Mouse (Mus musculus): ENCODE data around the gene Nt5e. TPM values are rescaled to one million over a fixed set of nuclear protein-coding genes. Genes with fewer than 3 reads are reported as not detected.

The Nt5e gene
- polyA plus RNA-seq, 1 experiment from 2014 or later: 1.3 TPM

GRCm38 (mm10) chr9:88319226-88319625 is 7.8 kb upstream of the Nt5e start:
- no peaks in the 10 kb centered on the region for H3K27me3 ChIP-seq (replicated peaks)
- H3K36me3 ChIP-seq (replicated peaks): no peaks in the 10 kb centered on the region
- H3K4me2 ChIP-seq: no peak overlapping the region
- H3K4me1 ChIP-seq: no peaks in the 10 kb centered on the region
- no peak overlapping the region for H3K27ac ChIP-seq
- ATAC-seq (replicated peaks): no peak
- H3K4me3 ChIP-seq: no peak overlapping the region
- no peak overlapping the region for H3K9ac ChIP-seq
- H3K9me3 ChIP-seq: no peaks in the 10 kb centered on the region

DNA sequence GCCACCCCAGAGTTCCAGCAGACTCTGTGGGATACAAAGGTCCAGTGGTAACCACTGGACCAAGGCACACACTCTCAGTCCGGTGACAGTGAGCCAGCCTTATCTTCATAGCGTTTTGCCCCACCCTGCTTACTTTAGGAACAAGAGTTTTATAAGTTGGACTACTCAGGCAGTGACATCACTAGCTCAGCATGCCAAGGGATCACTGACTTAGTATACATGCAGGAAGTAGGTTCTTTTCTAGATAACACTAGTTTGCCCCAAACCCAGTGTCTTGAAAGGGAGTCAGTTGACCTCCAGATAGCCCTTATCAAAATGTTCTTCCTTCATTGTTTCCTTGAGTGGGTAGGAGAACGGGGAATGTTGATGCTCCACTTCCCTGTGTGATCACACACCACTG is 2.4 kb upstream of the Nt5e start:
- Histone ChIP-seq H3K27me3 (replicated peaks) (no peaks in the 10 kb centered on the region), H3K27ac (no peak overlapping the region), H3K9me3 (no peaks in the 10 kb centered on the region), H3K4me3 (no peak overlapping the region), H3K9ac (no peak overlapping the region), H3K4me2 (no peak overlapping the region), H3K4me1 (peaks cover 7% of the 10 kb centered on the region; the same call in 1 of the 2 replicates), H3K36me3 (replicated peaks) (no peaks in the 10 kb centered on the region)
- ATAC-seq (replicated peaks): no peak
- WGBS: 87% methylated on average over 3 of the region's 3 CpGs

- no peaks in the 10 kb centered on the region for H3K9me3 ChIP-seq
- no peak overlapping the region for H3K27ac ChIP-seq
- no peak for ATAC-seq (replicated peaks)
- WGBS: 15% methylated on average over 5 of the region's 5 CpGs
- no peak overlapping the region for H3K9ac ChIP-seq
- H3K4me3 ChIP-seq: no peak overlapping the region
- H3K36me3 ChIP-seq (replicated peaks): no peaks in the 10 kb centered on the region
- H3K27me3 ChIP-seq (replicated peaks): no peaks in the 10 kb centered on the region; the same call in none of the 2 replicates
- peaks cover 12% of the 10 kb centered on the region; the same call in 1 of the 2 replicates for H3K4me1 ChIP-seq
- no peak overlapping the region for H3K4me2 ChIP-seq
These were observed 1.7 kb downstream of the Nt5e start for GRCm38 (mm10) chr9:88328666-88329065.

DNA sequence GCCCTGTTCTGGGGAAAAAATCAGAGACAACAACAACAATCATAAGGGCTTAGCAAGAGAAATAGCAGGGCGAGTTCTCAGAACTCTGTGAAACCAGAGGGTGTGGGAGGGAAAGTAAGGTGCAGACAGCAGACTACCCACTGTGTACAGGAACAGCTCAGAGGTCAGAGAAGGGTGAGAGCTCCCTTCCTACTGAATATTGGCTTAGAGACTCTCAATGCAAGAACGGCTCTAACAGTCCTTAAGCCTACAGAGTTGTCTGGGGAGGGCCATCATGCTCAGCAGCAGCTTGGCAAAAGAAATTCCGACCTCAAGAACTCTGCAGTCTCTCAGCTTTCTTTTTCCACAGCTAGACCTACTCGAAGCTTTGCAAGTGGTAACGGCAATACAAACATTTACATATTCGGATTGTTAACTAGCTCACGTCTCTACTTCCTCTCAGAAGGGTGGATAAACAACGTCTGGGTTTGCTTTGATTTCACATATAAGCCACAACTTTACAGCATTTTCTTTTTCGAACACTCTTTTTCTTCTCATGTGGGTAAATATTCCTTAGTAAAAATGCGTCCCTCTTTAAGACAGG is 2.3 kb downstream of the Nt5e start:
- ATAC-seq (replicated peaks): no peak
- Histone ChIP-seq H3K4me1 (peaks cover 12% of the 10 kb centered on the region; the same call in 1 of the 2 replicates), H3K36me3 (replicated peaks) (no peaks in the 10 kb centered on the region), H3K4me2 (no peak overlapping the region), H3K9ac (no peak overlapping the region), H3K4me3 (no peak overlapping the region), H3K9me3 (no peaks in the 10 kb centered on the region), H3K27me3 (replicated peaks) (no peaks in the 10 kb centered on the region; the same call in none of the 2 replicates), H3K27ac (no peak overlapping the region)
- WGBS: 44% methylated on average over 10 of the region's 10 CpGs

GRCm38 (mm10) chr9:88330316-88330715 is 3.3 kb downstream of the Nt5e start:
- H3K4me3 ChIP-seq: no peak overlapping the region
- H3K36me3 ChIP-seq (replicated peaks): no peaks in the 10 kb centered on the region
- no peak overlapping the region for H3K4me2 ChIP-seq
- no peak overlapping the region for H3K27ac ChIP-seq
- H3K4me1 ChIP-seq: peaks cover 12% of the 10 kb centered on the region; the same call in 1 of the 2 replicates
- H3K9me3 ChIP-seq: no peaks in the 10 kb centered on the region
- no peaks in the 10 kb centered on the region; the same call in none of the 2 replicates for H3K27me3 ChIP-seq (replicated peaks)
- WGBS: 71% methylated on average over 3 of the region's 3 CpGs
- ATAC-seq (replicated peaks): no peak
- H3K9ac ChIP-seq: no peak overlapping the region

- Histone ChIP-seq H3K27me3 (replicated peaks) (no peaks in the 10 kb centered on the region; the same call in none of the 2 replicates), H3K4me2 (no peak overlapping the region), H3K9me3 (no peaks in the 10 kb centered on the region), H3K4me1 (peaks cover 8% of the 10 kb centered on the region; the same call in 1 of the 2 replicates), H3K9ac (no peak overlapping the region), H3K36me3 (replicated peaks) (no peaks in the 10 kb centered on the region), H3K27ac (no peak overlapping the region), H3K4me3 (no peak overlapping the region)
- no peak for ATAC-seq (replicated peaks)
- 14% methylated on average over 3 of the region's 3 CpGs for WGBS
These were observed 5.5 kb downstream of the Nt5e start for GRCm38 (mm10) chr9:88332447-88332846.

GRCm38 (mm10) chr9:88335839-88336238 is 8.8 kb downstream of the Nt5e start:
- Histone ChIP-seq H3K27ac (no peak overlapping the region), H3K4me3 (no peak overlapping the region), H3K36me3 (replicated peaks) (no peaks in the 10 kb centered on the region), H3K4me2 (no peak overlapping the region), H3K9ac (no peak overlapping the region), H3K4me1 (0 out of 2 replicates have a peak, but pooled peaks cover 4% of the 10 kb centered on the region), H3K9me3 (no peaks in the 10 kb centered on the region), H3K27me3 (replicated peaks) (no peaks in the 10 kb centered on the region; the same call in 1 of the 2 replicates)
- WGBS: 78% methylated on average over 1 of the region's 2 CpGs
- ATAC-seq (replicated peaks): no peak

GRCm38 (mm10) chr9:88340819-88341218 is 13.8 kb downstream of the Nt5e start:
- Histone ChIP-seq H3K27ac (no peak overlapping the region), H3K4me3 (no peak overlapping the region), H3K9me3 (no peaks in the 10 kb centered on the region), H3K9ac (no peak overlapping the region), H3K4me2 (no peak overlapping the region), H3K27me3 (replicated peaks) (no peaks in the 10 kb centered on the region), H3K36me3 (replicated peaks) (no peaks in the 10 kb centered on the region), H3K4me1 (no peaks in the 10 kb centered on the region)
- no peak for ATAC-seq (replicated peaks)
- 84% methylated on average over 3 of the region's 3 CpGs for WGBS

DNA sequence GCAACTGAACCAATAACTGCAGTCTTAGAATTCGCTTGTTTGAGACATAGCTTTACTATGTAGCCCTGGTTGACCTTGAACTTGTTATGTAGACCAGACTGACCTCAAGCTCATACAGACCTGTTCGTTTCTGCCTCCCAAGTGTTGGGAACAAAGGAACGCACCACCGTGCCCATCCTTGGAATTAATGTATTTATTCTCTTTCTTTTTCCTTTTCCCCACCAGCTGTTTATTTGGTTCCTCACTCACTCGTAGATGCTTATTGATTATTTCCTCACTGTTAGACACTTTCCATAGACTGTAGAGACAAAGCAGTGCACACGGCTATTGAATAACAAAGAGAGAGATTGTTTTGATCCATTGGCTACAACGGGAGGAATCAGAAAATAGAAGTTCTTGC is 15.2 kb downstream of the Nt5e start:
- no peaks in the 10 kb centered on the region for H3K4me1 ChIP-seq
- no peak for ATAC-seq (replicated peaks)
- H3K9ac ChIP-seq: no peak overlapping the region
- no peaks in the 10 kb centered on the region for H3K36me3 ChIP-seq (replicated peaks)
- WGBS: 48% methylated on average over 7 of the region's 7 CpGs
- no peak overlapping the region for H3K27ac ChIP-seq
- H3K9me3 ChIP-seq: no peaks in the 10 kb centered on the region
- no peak overlapping the region for H3K4me3 ChIP-seq
- no peaks in the 10 kb centered on the region for H3K27me3 ChIP-seq (replicated peaks)
- H3K4me2 ChIP-seq: no peak overlapping the region

- Histone ChIP-seq H3K9ac (no peak overlapping the region), H3K27me3 (replicated peaks) (no peaks in the 10 kb centered on the region), H3K4me1 (no peaks in the 10 kb centered on the region), H3K36me3 (replicated peaks) (no peaks in the 10 kb centered on the region), H3K4me3 (no peak overlapping the region), H3K9me3 (no peaks in the 10 kb centered on the region), H3K4me2 (no peak overlapping the region), H3K27ac (no peak overlapping the region)
- 78% methylated on average over 3 of the region's 3 CpGs for WGBS
- ATAC-seq (replicated peaks): no peak
These were observed 15.7 kb downstream of the Nt5e start for GRCm38 (mm10) chr9:88342701-88343100.

DNA sequence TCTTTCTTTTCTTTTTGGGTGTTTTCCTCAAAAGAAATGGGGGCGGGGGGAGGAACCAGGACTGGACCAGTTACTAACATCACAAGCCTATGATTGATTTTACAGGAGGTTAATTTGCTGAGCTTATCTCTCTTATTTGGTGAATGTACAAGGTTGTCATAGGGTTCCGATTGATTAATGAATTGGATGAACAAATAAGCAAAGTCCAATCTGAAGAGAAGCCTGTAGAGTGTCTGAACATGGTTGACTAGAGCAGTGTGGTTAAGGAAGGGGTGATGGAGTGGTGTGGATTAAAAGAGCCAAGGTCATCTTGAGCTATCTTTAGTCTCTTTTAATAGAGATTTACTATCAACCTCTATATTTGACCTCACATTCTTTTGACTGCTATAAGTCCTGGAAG is 17.4 kb downstream of the Nt5e start:
- ATAC-seq (replicated peaks): no peak
- 90% methylated on average over 2 of the region's 2 CpGs for WGBS
- no peaks in the 10 kb centered on the region for H3K4me1 ChIP-seq
- no peaks in the 10 kb centered on the region for H3K36me3 ChIP-seq (replicated peaks)
- H3K4me2 ChIP-seq: no peak overlapping the region
- H3K9ac ChIP-seq: no peak overlapping the region
- H3K4me3 ChIP-seq: no peak overlapping the region
- no peaks in the 10 kb centered on the region for H3K27me3 ChIP-seq (replicated peaks)
- no peaks in the 10 kb centered on the region for H3K9me3 ChIP-seq
- H3K27ac ChIP-seq: no peak overlapping the region

DNA sequence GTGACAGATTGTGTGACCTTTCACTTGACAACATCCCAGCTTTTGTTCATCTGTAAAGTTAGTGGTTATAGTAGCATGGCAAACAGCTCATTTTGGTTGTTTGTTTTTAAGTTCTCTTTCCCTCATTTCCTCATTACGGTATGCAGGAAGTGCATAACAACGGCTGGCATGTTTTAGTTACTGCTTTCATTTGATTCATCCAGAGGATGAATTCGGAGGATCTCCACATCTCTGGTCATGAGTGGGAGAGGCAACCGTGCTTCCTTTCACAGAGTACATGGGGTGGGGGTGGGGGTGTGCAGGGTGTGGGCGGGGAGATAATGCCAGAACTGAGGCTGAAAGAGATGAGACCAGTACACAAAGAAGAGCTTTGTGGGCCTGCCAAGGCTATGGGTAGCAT is 19.9 kb downstream of the Nt5e start:
- WGBS: 78% methylated on average over 5 of the region's 5 CpGs
- H3K4me1 ChIP-seq: no peaks in the 10 kb centered on the region
- no peak overlapping the region for H3K4me2 ChIP-seq
- H3K9me3 ChIP-seq: no peaks in the 10 kb centered on the region
- ATAC-seq (replicated peaks): 0 out of 2 replicates have a peak, but pooled peaks have one; percentile 37
- no peaks in the 10 kb centered on the region for H3K27me3 ChIP-seq (replicated peaks)
- no peak overlapping the region for H3K9ac ChIP-seq
- H3K4me3 ChIP-seq: no peak overlapping the region
- H3K36me3 ChIP-seq (replicated peaks): no peaks in the 10 kb centered on the region
- no peak overlapping the region for H3K27ac ChIP-seq

DNA sequence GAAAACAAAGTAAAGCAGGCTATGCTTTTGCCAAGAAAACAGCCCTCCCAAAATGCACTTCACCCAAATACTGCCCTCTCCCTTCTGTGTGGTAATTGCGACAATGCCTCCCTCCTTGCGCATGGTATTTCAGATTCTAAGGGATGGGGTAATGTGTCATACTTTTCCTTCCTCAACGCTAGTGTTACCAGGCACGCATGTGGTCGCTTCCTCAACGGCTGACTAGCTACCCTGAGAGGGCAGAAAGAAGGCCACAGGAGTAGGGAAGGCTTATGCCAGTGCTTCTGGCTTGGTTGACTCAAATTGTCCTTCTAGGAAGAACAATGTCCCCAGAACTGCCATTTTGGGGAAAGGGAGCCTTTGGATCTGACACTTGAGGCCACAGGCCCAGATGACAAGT is 21.6 kb downstream of the Nt5e start:
- Histone ChIP-seq H3K9ac (no peak overlapping the region), H3K4me2 (no peak overlapping the region), H3K27me3 (replicated peaks) (no peaks in the 10 kb centered on the region), H3K4me1 (peaks cover 5% of the 10 kb centered on the region; the same call in 1 of the 2 replicates), H3K9me3 (no peaks in the 10 kb centered on the region), H3K36me3 (replicated peaks) (no peaks in the 10 kb centered on the region), H3K27ac (no peak overlapping the region), H3K4me3 (no peak overlapping the region)
- 93% methylated on average over 6 of the region's 6 CpGs for WGBS
- no peak for ATAC-seq (replicated peaks)

Data from midbrain, embryonic 15.5 days (tissue).